Mouse (Mus musculus) forebrain, embryonic 14.5 days (tissue): Measurements from ENCODE around the gene Anks1. TPM values are rescaled to one million over a fixed set of nuclear protein-coding genes. Genes with fewer than 3 reads are reported as not detected.

Experiments used
- ATAC-seq: fragments of 200-750 bp; cut with Nextera tagmentation; 2 replicates; pipeline ENCODE4 v1.8.0; 2017; ENCODE audit warnings: mild to moderate bottlenecking, moderate library complexity
- DNase-seq: peaks from one replicate; pipeline ENCODE4 v3.0.0-alpha.2; 2015; ENCODE audit warnings: low spot score
- H3K27ac ChIP-seq: fragments of 300-500 bp; sonication (generic); 2 replicates; pipeline ENCODE4 v1.5.1; 2014; ENCODE audit warnings: low read depth, mild to moderate bottlenecking, control low read depth, low read length, moderate library complexity
- H3K27me3 ChIP-seq: fragments of 300-500 bp; sonication (generic); replicated peaks from 2 replicates; pipeline ENCODE4 v1.6.1; 2014; ENCODE audit warnings: low read length, control low read depth, mixed read lengths; ENCODE audit not compliant: control insufficient read depth, insufficient read depth
- H3K36me3 ChIP-seq: fragments of 300-500 bp; sonication (generic); 2 replicates; pipeline ENCODE4 v1.6.1; 2014; ENCODE audit warnings: low read length, control low read depth; ENCODE audit not compliant: control insufficient read depth, insufficient read depth
- H3K4me1 ChIP-seq: fragments of 300-500 bp; sonication (generic); 2 replicates; pipeline ENCODE4 v1.6.1; 2014; ENCODE audit warnings: antibody characterized with exemption, low read length, control low read depth; ENCODE audit not compliant: control insufficient read depth, insufficient read depth
- H3K4me2 ChIP-seq: fragments of 300-500 bp; sonication (generic); 2 replicates; pipeline ENCODE4 v1.6.1; 2014; ENCODE audit warnings: mild to moderate bottlenecking, control low read depth, low read length
- H3K4me3 ChIP-seq: fragments of 300-500 bp; sonication (generic); 2 replicates; pipeline ENCODE4 v1.5.1; 2014; ENCODE audit warnings: low read depth, low read length, control low read depth
- H3K9ac ChIP-seq: fragments of 300-500 bp; sonication (generic); 2 replicates; pipeline ENCODE4 v1.6.1; 2014; ENCODE audit warnings: mild to moderate bottlenecking, low read length, control low read depth, moderate library complexity
- H3K9me3 ChIP-seq: fragments of 300-500 bp; sonication (generic); replicated peaks from 2 replicates; pipeline ENCODE4 v1.6.1; 2016; ENCODE audit warnings: low read length, control low read depth, mixed read lengths; ENCODE audit not compliant: control insufficient read depth
- WGBS: fragments of 180-500 bp; shearing (Covaris S2); extraction: QIAGEN DNeasy Blood & Tissue Kit; methylation state at CpG from one replicate; pipeline ENCODE4 v1.1.7; 2014; 5-methylcytosine and 5-hydroxymethylcytosine counted together
- polyA plus RNA-seq: library from polyadenylated mRNA; unstranded; fragments of >200 nt; fragmentation: Nextera tagmentation; extraction: Ambion mirVana; gene quantifications from 2 replicates; pipeline ENCODE4 v1.2.1, GENCODE M21; 2014

Gene Anks1
- polyA plus RNA-seq, 1 experiment from 2014 or later = 39.4 TPM

- Histone ChIP-seq H3K4me1 (no peaks in the 10 kb centered on the region), H3K9me3 (0 out of 2 replicates have a peak, but pooled peaks cover 4% of the 10 kb centered on the region), H3K27me3 (no peaks in the 10 kb centered on the region), H3K4me2 (no peak overlapping the region), H3K4me3 (no peak overlapping the region), H3K9ac (no peak overlapping the region), H3K36me3 (no peaks in the 10 kb centered on the region), H3K27ac (no peak overlapping the region)
- ATAC-seq (no peak), DNase-seq (no peak)
- 78% methylated on average over 3 of the region's 3 CpGs for WGBS
Observed at GRCm38 (mm10) chr17:28093837-28094236, 184.7 kb downstream of the Anks1 start.

DNA sequence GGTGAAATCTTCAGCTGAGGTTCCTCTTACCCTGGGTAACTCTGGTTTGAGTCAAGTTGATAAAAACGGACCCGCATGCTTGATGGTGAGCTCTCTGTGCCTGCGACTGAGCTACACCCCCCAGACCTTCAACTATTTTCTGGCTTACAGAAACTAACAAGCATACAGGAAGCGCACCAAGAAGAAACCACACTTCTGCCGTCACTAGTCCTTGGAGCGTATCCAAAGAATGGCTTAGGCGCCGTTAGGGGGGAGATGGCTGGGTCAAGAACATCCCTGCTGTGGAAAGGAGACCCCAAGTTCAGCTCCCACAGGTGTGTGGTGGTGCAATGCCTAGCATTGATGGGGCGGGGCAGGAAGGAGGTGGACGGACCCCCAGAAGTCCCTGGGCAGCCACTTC lies 187.3 kb downstream of the Anks1 start:
- ATAC-seq (no peak), DNase-seq (no peak)
- Histone ChIP-seq H3K4me3 (no peak overlapping the region), H3K9me3 (0 out of 2 replicates have a peak, but pooled peaks cover 4% of the 10 kb centered on the region), H3K27ac (no peak overlapping the region), H3K27me3 (no peaks in the 10 kb centered on the region), H3K9ac (no peak overlapping the region), H3K36me3 (no peaks in the 10 kb centered on the region), H3K4me1 (no peaks in the 10 kb centered on the region), H3K4me2 (no peak overlapping the region)
- 83% methylated on average over 10 of the region's 10 CpGs for WGBS

GRCm38 (mm10) chr17:28097308-28097707 lies 188.2 kb downstream of the Anks1 start:
- no peaks in the 10 kb centered on the region for H3K4me1 ChIP-seq
- no peak overlapping the region for H3K4me3 ChIP-seq
- H3K36me3 ChIP-seq = no peaks in the 10 kb centered on the region
- WGBS = 92% methylated on average over 13 of the region's 13 CpGs
- DNase-seq (no peak), ATAC-seq (no peak)
- no peaks in the 10 kb centered on the region for H3K27me3 ChIP-seq
- H3K9me3 ChIP-seq = 0 out of 2 replicates have a peak, but pooled peaks cover 4% of the 10 kb centered on the region
- no peak overlapping the region for H3K9ac ChIP-seq
- H3K4me2 ChIP-seq = no peak overlapping the region
- no peak overlapping the region for H3K27ac ChIP-seq

DNA sequence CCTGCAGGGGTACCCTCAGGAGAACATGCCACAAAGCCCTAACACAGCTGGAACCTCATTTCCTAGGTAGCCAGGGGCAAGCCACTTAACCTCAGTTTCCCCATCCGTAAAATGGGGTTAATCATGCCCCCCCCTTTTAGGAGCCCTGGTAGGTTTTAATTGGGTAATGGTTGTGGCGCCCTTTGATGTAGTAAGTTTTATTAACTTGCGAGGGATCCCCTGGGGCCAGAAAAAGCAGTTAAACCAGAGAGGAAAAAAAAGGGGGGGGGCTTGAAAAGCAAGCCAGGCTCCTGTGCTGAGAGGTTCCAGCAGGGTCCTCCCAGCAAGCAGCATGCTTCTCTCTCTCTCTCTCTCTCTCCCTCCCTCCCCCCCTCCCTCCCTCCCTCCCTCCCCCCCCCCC lies 190.0 kb downstream of the Anks1 start:
- DNase-seq (no peak), ATAC-seq (no peak)
- no peak overlapping the region for H3K4me2 ChIP-seq
- no peak overlapping the region for H3K27ac ChIP-seq
- WGBS = 57% methylated on average over 3 of the region's 3 CpGs
- H3K9me3 ChIP-seq = 0 out of 2 replicates have a peak, but pooled peaks cover under 1% of the 10 kb centered on the region
- H3K4me3 ChIP-seq = no peak overlapping the region
- H3K4me1 ChIP-seq = no peaks in the 10 kb centered on the region
- H3K9ac ChIP-seq = no peak overlapping the region
- no peaks in the 10 kb centered on the region for H3K27me3 ChIP-seq
- H3K36me3 ChIP-seq = no peaks in the 10 kb centered on the region

DNA sequence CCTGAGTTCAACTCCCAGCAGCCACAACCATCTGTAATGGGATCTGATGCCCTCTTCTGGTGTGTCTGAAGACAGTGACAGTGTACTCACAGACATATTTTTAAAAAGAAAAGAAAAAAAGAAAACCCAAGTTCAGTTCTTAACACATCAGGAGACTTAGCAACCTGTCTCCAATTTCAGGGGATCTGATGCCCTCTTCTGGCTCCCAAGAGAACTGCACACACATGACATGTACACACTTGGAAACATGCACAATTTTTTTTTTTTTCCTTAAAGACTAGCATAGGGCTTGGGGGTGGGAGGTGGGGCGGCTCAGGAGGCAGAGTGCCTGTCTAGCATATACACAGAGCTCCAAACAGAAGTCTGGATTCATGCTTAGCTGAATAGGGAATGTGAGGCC lies 191.6 kb downstream of the Anks1 start:
- Histone ChIP-seq H3K4me2 (no peak overlapping the region), H3K4me1 (no peaks in the 10 kb centered on the region), H3K9ac (no peak overlapping the region), H3K27ac (no peak overlapping the region), H3K36me3 (no peaks in the 10 kb centered on the region), H3K27me3 (no peaks in the 10 kb centered on the region), H3K9me3 (no peaks in the 10 kb centered on the region), H3K4me3 (no peak overlapping the region)
- DNase-seq = no peak
- 90% methylated on average over 1 of the region's 1 CpGs for WGBS
- no peak for ATAC-seq

DNA sequence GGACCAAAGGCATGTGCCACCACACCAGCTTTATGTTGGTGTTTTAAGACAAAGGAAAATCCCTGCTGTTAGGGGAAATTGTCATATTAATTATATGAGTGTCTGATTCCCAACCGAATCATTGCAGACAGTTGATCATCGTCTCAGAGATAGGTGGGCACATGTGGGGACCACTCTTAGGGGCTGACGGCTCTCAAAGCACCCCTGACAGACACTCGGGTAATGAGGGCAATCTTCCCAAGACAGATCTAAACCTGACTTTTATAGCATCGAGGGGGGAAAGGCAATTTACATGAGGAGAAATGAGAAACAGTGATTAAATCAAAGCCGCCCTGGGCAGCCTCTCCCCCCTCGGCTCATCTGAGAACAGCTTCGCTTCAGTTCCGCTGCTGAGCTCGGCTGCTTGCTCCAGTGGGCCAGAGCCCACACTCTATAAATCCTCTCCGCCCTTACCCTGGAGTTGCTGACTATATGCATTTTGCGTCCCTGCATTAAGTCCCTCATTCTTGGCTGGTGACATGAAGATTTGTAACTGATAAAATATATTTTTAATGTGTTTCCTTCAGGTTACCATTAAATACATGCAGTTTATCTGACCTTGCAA lies 192.3 kb downstream of the Anks1 start:
- Histone ChIP-seq H3K4me1 (no peaks in the 10 kb centered on the region), H3K9me3 (no peaks in the 10 kb centered on the region), H3K27ac (no peak overlapping the region), H3K36me3 (no peaks in the 10 kb centered on the region), H3K4me2 (no peak overlapping the region), H3K9ac (no peak overlapping the region), H3K4me3 (no peak overlapping the region), H3K27me3 (no peaks in the 10 kb centered on the region)
- ATAC-seq = no peak
- 54% methylated on average over 12 of the region's 12 CpGs for WGBS
- no peak for DNase-seq

- Histone ChIP-seq H3K27ac (no peak overlapping the region), H3K9me3 (no peaks in the 10 kb centered on the region), H3K36me3 (no peaks in the 10 kb centered on the region), H3K4me1 (no peaks in the 10 kb centered on the region), H3K9ac (0 out of 2 replicates have a peak overlapping the region, but pooled peaks have one; percentile 13), H3K4me2 (no peak overlapping the region), H3K4me3 (no peak overlapping the region), H3K27me3 (no peaks in the 10 kb centered on the region)
- no peak for ATAC-seq
- WGBS = 15% methylated on average over 10 of the region's 10 CpGs
- peak; percentile 42 for DNase-seq
Observed at GRCm38 (mm10) chr17:28101902-28102319, 192.8 kb downstream of the Anks1 start.

DNA sequence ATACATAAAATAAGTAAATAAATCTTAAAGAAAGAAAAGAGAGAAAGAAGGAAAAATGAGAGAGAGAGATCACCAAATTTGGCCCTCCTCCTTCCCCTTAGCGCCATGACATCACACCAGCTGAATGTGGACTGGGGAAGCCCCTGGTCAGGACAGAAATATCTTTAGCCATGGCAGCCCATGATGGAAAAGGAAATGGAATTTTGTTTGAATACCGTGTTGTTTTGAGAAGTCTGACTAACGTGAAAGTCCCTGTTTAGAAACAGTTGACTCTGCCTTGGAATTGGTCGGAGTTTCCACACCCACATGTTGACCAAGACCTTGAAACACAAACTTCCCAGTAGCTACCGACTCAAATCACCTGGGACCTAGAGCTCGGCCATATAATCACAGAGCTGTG lies 195.3 kb downstream of the Anks1 start:
- Histone ChIP-seq H3K9ac (no peak overlapping the region), H3K27ac (no peak overlapping the region), H3K4me2 (no peak overlapping the region), H3K27me3 (no peaks in the 10 kb centered on the region), H3K36me3 (no peaks in the 10 kb centered on the region), H3K9me3 (no peaks in the 10 kb centered on the region), H3K4me1 (no peaks in the 10 kb centered on the region), H3K4me3 (no peak overlapping the region)
- ATAC-seq = no peak
- WGBS = 87% methylated on average over 6 of the region's 6 CpGs
- no peak for DNase-seq

DNA sequence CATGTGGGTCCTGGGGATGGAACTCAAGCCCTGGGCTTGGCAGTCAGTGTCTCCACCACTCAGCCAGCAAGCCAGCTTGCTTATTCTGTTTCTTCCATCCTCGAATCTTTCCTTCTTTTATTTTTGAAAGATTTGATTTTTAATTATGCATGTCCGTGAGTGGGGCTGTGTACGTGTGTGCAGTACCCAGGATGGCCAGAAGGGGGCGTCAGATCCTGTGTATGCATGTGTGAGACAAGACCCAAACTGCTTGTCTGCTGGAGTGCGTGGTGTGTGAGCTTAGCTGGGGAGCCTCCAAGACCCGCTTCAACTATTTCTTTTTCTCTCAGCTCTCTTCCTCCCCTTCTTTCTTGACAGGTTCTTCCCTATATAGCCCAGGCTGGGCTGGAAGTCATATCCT lies 197.2 kb downstream of the Anks1 start:
- no peaks in the 10 kb centered on the region for H3K36me3 ChIP-seq
- H3K9me3 ChIP-seq = no peaks in the 10 kb centered on the region
- H3K27me3 ChIP-seq = no peaks in the 10 kb centered on the region
- H3K9ac ChIP-seq = no peak overlapping the region
- H3K4me1 ChIP-seq = no peaks in the 10 kb centered on the region
- ATAC-seq (no peak), DNase-seq (no peak)
- no peak overlapping the region for H3K4me3 ChIP-seq
- no peak overlapping the region for H3K27ac ChIP-seq
- 83% methylated on average over 6 of the region's 6 CpGs for WGBS
- no peak overlapping the region for H3K4me2 ChIP-seq
